Mouse (Mus musculus): ENCODE results near the gene Vps9d1.
"Not testable (repeated sequence)": the region's sequence is repeated elsewhere in the genome, so short reads cannot be mapped to it uniquely, and the experiment has no call there.

DNA sequence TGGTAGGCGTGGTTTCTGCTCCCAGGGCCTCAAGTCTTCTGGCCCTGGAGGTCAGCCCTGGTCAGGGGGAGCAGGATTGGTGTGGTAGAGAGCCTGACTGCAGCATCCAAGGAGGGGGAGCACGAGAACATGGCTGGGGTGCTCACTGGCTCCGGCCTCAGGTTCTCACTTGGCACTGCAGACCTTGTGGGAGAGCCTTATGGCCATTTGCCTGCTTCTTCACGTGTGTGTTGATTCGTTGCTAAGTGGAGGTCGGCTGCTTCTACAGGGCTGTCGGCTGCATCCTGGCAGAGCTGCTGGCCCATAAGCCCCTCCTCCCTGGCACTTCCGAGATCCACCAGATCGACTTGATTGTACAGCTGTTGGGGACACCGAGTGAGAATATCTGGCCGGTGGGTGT lies 23.8 kb downstream of the Vps9d1 start:
- not testable (repeated sequence) for TF ChIP-seq POLR2A (IDR thresholded peaks at IDR 0.05; ENCODE audit: borderline replicate concordance, control insufficient read depth, low read depth, low read length); CTCF (IDR thresholded peaks at IDR 0.05; ENCODE audit: control insufficient read depth, insufficient read depth, low read length)
